Mouse (Mus musculus) ES-E14 (cell line): ENCODE data around the gene Ccser2. TPM values are rescaled to one million over a fixed set of nuclear protein-coding genes. Genes with fewer than 3 reads are reported as not detected.
A peak's percentile ranks its signal among the peaks of the same experiment; 100 is the strongest.

Experiments
- DNase-seq: peaks from one replicate; pipeline ENCODE4 v3.0.0-alpha.2; 2013; ENCODE audit warnings: low read depth, low spot score
- H3K27ac ChIP-seq: 2 replicates; pipeline ENCODE4 v1.5.1; 2012; ENCODE audit warnings: low read depth, mild to moderate bottlenecking, low read length, moderate library complexity, mixed read lengths; ENCODE audit not compliant: poor library complexity, insufficient read depth, severe bottlenecking
- H3K36me3 ChIP-seq: 2 replicates; pipeline ENCODE4 v1.6.1; 2012; ENCODE audit warnings: mild to moderate bottlenecking, low read length, moderate library complexity, mixed read lengths; ENCODE audit not compliant: control insufficient read depth, poor library complexity, insufficient read depth, severe bottlenecking
- H3K4me1 ChIP-seq, 2 experiments: fragments of 150-350 bp in 1 of 2; sonication (generic) in 1 of 2; 2 replicates each; pipeline ENCODE4 v1.6.1; 2012; ENCODE audit warnings: low read length in 2 of 2, mild to moderate bottlenecking in 1 of 2, mixed read lengths in 1 of 2; ENCODE audit not compliant: control insufficient read depth in 2 of 2, insufficient read depth in 2 of 2, poor library complexity in 1 of 2
- H3K4me3 ChIP-seq, 2 experiments: fragments of 150-350 bp in 1 of 2; sonication (generic) in 1 of 2; 2 replicates each; pipeline ENCODE4 v1.5.1; 2012; ENCODE audit warnings: low read length in 2 of 2, low read depth in 1 of 2, mild to moderate bottlenecking in 1 of 2, mixed read lengths in 1 of 2; ENCODE audit not compliant: insufficient read depth in 1 of 2, poor library complexity in 1 of 2, severe bottlenecking in 1 of 2
- H3K9ac ChIP-seq: 2 replicates; pipeline ENCODE4 v1.6.1; 2012; ENCODE audit warnings: low read depth, mild to moderate bottlenecking, low read length, mixed read lengths; ENCODE audit not compliant: poor library complexity, insufficient read depth, severe bottlenecking
- H3K9me3 ChIP-seq: fragments of 150-350 bp; sonication (generic); 2 replicates; pipeline ENCODE4 v1.6.1; 2012; ENCODE audit warnings: low read depth, mild to moderate bottlenecking, low read length; ENCODE audit not compliant: control insufficient read depth, insufficient read depth
- CHD2 ChIP-seq: IDR thresholded peaks from 2 replicates; pipeline ENCODE4 v1.6.1; 2014; ENCODE audit warnings: mild to moderate bottlenecking, low read depth, low read length, inconsistent platforms
- HCFC1 ChIP-seq: IDR thresholded peaks from 2 replicates; pipeline ENCODE4 v1.6.1; 2012; ENCODE audit warnings: low read length, inconsistent platforms, borderline replicate concordance; ENCODE audit not compliant: insufficient read depth
- MAFK ChIP-seq: IDR thresholded peaks from 2 replicates; pipeline ENCODE4 v1.6.1; 2014; ENCODE audit warnings: mild to moderate bottlenecking, low read depth, low read length, inconsistent platforms; ENCODE audit not compliant: insufficient read depth
- ZC3H11A ChIP-seq: IDR thresholded peaks from 2 replicates; pipeline ENCODE4 v1.6.1; 2012; ENCODE audit warnings: low read depth, mild to moderate bottlenecking, inconsistent platforms, low read length, borderline replicate concordance
- ZNF384 ChIP-seq: IDR thresholded peaks from 2 replicates; pipeline ENCODE4 v1.6.1; 2012; ENCODE audit warnings: low read depth, low read length, inconsistent platforms
- in situ Hi-C, 2 experiments: fragments of 600-800 bp; cut with MboI; formaldehyde crosslinking; loops; one replicate each; pipeline ENCODE4 v1.15.1; 2025; ENCODE audit warnings: low sequenced_read_pairs in 2 of 2, inconsistent platforms in 1 of 2; ENCODE audit not compliant: unreplicated experiment in 2 of 2
- total RNA-seq: library from RNA; depleted of rRNA; stranded (reverse); fragments of 300-350 nt; gene quantifications from 2 replicates; pipeline ENCODE4 v1.2.3, GENCODE M21; 2012

Ccser2 gene
- total RNA-seq, 1 experiment: 10.4 TPM

GRCm38 (mm10) chr14:36923383-36923782 is 45.2 kb downstream of the Ccser2 start:
- H3K27ac ChIP-seq: no peak overlapping the region
- H3K36me3 ChIP-seq: no peaks in the 10 kb centered on the region; the same call in 1 of the 2 replicates
- TF ChIP-seq HCFC1: no peak
- TF ChIP-seq CHD2: no peak
- TF ChIP-seq ZC3H11A: no peak
- no peak for TF ChIP-seq MAFK
- no peak for TF ChIP-seq ZNF384
- H3K9me3 ChIP-seq: no peaks in the 10 kb centered on the region
- no peaks in the 10 kb centered on the region for H3K4me1 ChIP-seq
- DNase-seq: no peak
- H3K4me3 ChIP-seq: no peak overlapping the region
- H3K9ac ChIP-seq: no peak overlapping the region
- in situ Hi-C loops: no loop called here

DNA sequence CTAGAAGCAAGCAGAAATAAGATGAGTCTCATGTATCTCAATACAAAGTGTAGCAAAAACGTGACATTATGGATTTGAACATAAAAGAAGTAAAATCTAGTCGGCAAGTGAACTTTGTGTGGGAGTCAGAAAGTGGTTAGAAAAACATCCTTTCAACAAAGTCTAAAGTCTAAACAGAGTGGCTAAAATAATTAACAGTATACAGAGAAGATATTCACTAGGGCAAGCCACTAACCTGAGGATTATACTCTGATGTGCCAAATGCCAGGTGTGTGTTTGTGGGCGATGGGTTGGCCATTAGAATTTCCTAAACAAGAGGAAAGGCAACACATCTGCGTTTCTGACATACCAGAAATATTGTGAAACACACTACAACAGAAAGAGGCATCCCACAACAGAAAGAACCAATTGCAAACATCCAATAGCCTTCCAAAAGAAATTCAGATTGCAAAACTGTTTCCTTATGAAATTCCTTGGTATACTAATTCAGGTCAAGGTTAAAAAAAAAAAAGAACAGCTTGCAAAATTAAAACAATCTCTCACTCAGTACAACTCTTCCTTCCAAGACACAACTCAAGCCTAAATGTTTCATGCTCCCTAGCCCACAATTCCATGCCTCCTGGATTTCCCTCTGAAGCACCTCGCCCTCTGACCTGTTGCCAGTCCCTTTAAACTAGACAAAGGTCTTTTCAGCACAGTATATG is 47.1 kb downstream of the Ccser2 start:
- DNase-seq: no peak
- H3K36me3 ChIP-seq: no peaks in the 10 kb centered on the region
- H3K27ac ChIP-seq: no peak overlapping the region
- no peak overlapping the region for H3K4me3 ChIP-seq
- in situ Hi-C loops: no loop called here
- no peaks in the 10 kb centered on the region for H3K9me3 ChIP-seq
- H3K9ac ChIP-seq: no peak overlapping the region
- no peaks in the 10 kb centered on the region for H3K4me1 ChIP-seq
- TF ChIP-seq CHD2 (no peak), HCFC1 (no peak), ZNF384 (no peak), MAFK (no peak), ZC3H11A (no peak)

GRCm38 (mm10) chr14:36919886-36920285 is 48.7 kb downstream of the Ccser2 start:
- H3K4me1 ChIP-seq: peaks cover 0 to under 1% of the 10 kb centered on the region in 2 experiments; a peak in 3 of 4 replicates
- H3K27ac ChIP-seq: no peak overlapping the region
- H3K9ac ChIP-seq: no peak overlapping the region
- DNase-seq: no peak
- no peak overlapping the region for H3K4me3 ChIP-seq
- no peaks in the 10 kb centered on the region for H3K9me3 ChIP-seq
- in situ Hi-C loops: no loop called here
- TF ChIP-seq ZNF384 (no peak), CHD2 (no peak), ZC3H11A (no peak), MAFK (no peak), HCFC1 (no peak)
- no peaks in the 10 kb centered on the region for H3K36me3 ChIP-seq

- peak overlapping the region; percentile 36 to 55 for H3K4me3 ChIP-seq
- H3K27ac ChIP-seq: no peak overlapping the region
- H3K36me3 ChIP-seq: no peaks in the 10 kb centered on the region
- peak overlapping the region; percentile 76; the same call in 1 of the 2 replicates for H3K9ac ChIP-seq
- H3K4me1 ChIP-seq: peaks cover 0 to 7% of the 10 kb centered on the region in 2 experiments; a peak in 3 of 4 replicates
- no peaks in the 10 kb centered on the region for H3K9me3 ChIP-seq
- DNase-seq: no peak
- in situ Hi-C loops: no loop called here
- TF ChIP-seq HCFC1: no peak
- TF ChIP-seq ZC3H11A: no peak
- TF ChIP-seq MAFK: no peak
- TF ChIP-seq ZNF384: no peak
- no peak for TF ChIP-seq CHD2
Measured at GRCm38 (mm10) chr14:36919146-36919545, 49.4 kb downstream of the Ccser2 start.
